Mouse (Mus musculus) heart, postnatal 0 days (tissue): ENCODE results near the gene Slc6a18.

Experiments
- CTCF ChIP-seq: IDR thresholded peaks from 2 replicates; pipeline ENCODE4 v1.5.1; 2016; ENCODE audit warnings: antibody characterized with exemption, control low read depth, low read depth
- EP300 ChIP-seq: IDR thresholded peaks from 2 replicates; pipeline ENCODE4 v1.6.1; 2016; ENCODE audit warnings: antibody characterized with exemption, low read depth

GRCm38 (mm10) chr13:73626410-73626744 lies 51.4 kb downstream of the Slc6a18 start:
- TF ChIP-seq CTCF, result no peak
- no peak for TF ChIP-seq EP300
